Mouse (Mus musculus): ENCODE measurements around the gene Slpi. TPM values are rescaled to one million over a fixed set of nuclear protein-coding genes. Genes with fewer than 3 reads are reported as not detected.

Gene Slpi
- polyA plus RNA-seq, 1 experiment from 2014 or later, result not detected

GRCm38 (mm10) chr2:164389499-164389898, 604 bp upstream of the Slpi start:
- Histone ChIP-seq H3K4me2 (peak overlapping the region; percentile 68), H3K4me1 (peaks cover 22% of the 10 kb centered on the region), H3K4me3 (peak overlapping the region; percentile 50), H3K27ac (no peak overlapping the region), H3K9ac (peak overlapping the region; percentile 60), H3K9me3 (replicated peaks) (0 out of 2 replicates have a peak, but pooled peaks cover 5% of the 10 kb centered on the region), H3K27me3 (peaks cover 41% of the 10 kb centered on the region), H3K36me3 (ENCODE audit: poor library complexity, severe bottlenecking) (no peaks in the 10 kb centered on the region)
- under 1% methylated on average over 27 of the region's 30 CpGs for WGBS
- peak; percentile 78 for ATAC-seq

DNA sequence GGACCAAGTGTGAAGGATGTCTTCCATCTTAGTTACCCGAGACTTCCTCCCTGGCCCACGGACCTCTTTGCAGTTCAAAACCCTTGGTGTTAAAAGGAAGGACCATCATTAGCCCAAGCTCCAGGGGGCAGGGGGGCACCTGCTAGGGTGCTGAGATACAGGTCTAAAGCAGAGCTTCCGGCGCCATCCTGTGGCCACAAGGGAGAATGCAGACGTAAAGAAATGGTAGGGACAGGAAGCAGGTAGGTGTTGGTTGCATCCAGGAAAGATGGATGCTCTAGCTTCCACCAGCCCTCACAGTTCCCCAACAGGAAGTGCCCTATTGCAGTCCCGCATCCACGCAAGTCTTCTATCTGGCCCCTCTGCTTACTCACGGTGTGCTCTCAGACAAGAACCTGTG, 1.9 kb downstream of the Slpi start:
- peaks cover 22% of the 10 kb centered on the region for H3K4me1 ChIP-seq
- ATAC-seq, result no peak
- H3K27ac ChIP-seq, result no peak overlapping the region
- H3K36me3 ChIP-seq (ENCODE audit: poor library complexity, severe bottlenecking), result no peaks in the 10 kb centered on the region
- WGBS, result 18% methylated on average over 8 of the region's 8 CpGs
- H3K9ac ChIP-seq, result no peak overlapping the region
- peaks cover 5% of the 10 kb centered on the region; the same call in 1 of the 2 replicates for H3K9me3 ChIP-seq (replicated peaks)
- H3K4me2 ChIP-seq, result no peak overlapping the region; the same call in 1 of the 2 replicates
- H3K27me3 ChIP-seq, result peaks cover 41% of the 10 kb centered on the region
- no peak overlapping the region for H3K4me3 ChIP-seq

DNA sequence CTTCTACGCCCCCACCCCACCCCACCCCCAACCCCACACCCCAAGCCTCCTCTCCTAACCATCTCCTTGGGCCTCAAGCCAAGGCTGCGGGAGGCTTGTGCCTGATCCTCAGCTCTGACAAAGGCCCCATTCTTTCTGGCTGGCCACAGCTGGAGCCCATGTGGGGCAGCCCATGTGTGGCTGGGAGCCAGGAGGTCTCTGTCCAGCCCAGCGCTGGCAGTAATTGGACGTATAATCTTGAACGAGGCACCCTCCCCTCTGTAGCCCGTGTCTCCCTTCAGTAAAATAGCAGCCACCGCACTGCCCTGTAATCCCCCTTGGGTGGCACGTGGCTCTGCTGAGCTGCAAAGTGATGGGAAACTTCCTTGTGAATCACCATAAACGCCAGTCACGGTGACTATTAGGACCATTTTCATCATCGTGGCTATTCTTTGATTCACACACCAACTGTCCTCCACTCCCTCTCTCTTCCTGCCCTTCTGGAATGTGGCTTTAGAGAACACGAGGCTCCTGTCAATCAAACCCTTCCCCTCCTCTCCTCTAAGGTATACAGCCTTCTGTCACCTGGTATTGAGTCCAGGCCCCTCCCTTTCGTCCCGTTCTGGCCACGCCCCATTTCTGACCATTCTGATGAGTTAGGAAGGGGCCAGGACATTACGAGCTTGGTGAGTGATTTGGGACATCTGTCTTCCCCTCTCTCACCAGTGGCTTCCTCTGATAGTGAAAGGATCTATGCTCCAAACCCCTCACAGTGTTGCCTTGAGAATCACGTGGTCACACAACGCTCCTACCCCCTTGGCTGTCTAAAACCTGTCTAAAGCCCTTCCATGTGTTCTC, 2.8 kb downstream of the Slpi start:
- ATAC-seq, result peak; percentile 71; the same call in 1 of the 2 replicates
- WGBS, result 6% methylated on average over 18 of the region's 18 CpGs
- H3K27ac ChIP-seq, result no peak overlapping the region

GRCm38 (mm10) chr2:164383656-164384399, 5.1 kb downstream of the Slpi start:
- peaks cover 18% of the 10 kb centered on the region for H3K4me1 ChIP-seq
- peaks cover 23% of the 10 kb centered on the region for H3K27me3 ChIP-seq
- no peak overlapping the region for H3K9ac ChIP-seq
- H3K4me3 ChIP-seq, result no peak overlapping the region
- H3K27ac ChIP-seq, result no peak overlapping the region
- H3K9me3 ChIP-seq (replicated peaks), result no peaks in the 10 kb centered on the region; the same call in 1 of the 2 replicates
- WGBS, result 67% methylated on average over 11 of the region's 11 CpGs
- no peaks in the 10 kb centered on the region for H3K36me3 ChIP-seq (ENCODE audit: poor library complexity, severe bottlenecking)
- no peak for ATAC-seq
- H3K4me2 ChIP-seq, result no peak overlapping the region

More for the DNA sequence above, 2.8 kb downstream of the Slpi start:
- Histone ChIP-seq H3K4me1 (peaks cover 22% of the 10 kb centered on the region), H3K9ac (no peak overlapping the region), H3K4me3 (no peak overlapping the region), H3K4me2 (peak overlapping the region; percentile 36), H3K36me3 (ENCODE audit: poor library complexity, severe bottlenecking) (no peaks in the 10 kb centered on the region), H3K9me3 (replicated peaks) (peaks cover 3% of the 10 kb centered on the region; the same call in 1 of the 2 replicates), H3K27me3 (peaks cover 36% of the 10 kb centered on the region)

DNA sequence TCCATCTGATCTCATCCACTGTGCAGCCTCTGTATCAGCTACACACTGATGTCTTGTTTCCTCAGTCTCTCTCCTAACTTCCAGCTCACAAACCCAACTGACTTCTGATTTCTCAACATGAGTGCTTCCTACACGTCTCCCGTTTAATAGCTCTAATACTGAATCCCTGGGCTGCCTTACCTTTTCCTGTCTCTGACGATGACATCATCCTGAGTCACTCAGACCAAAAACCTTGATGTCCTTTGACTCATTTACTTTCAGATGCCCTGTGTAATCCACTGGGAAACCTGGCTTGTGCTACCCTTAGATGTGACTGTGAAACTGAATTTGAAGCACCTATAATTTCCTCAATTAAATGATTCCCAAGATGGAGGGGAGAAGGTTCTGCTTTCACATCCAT, 5.9 kb downstream of the Slpi start:
- Histone ChIP-seq H3K9me3 (replicated peaks) (no peaks in the 10 kb centered on the region; the same call in 1 of the 2 replicates), H3K9ac (no peak overlapping the region), H3K36me3 (ENCODE audit: poor library complexity, severe bottlenecking) (no peaks in the 10 kb centered on the region), H3K4me3 (no peak overlapping the region), H3K27ac (no peak overlapping the region), H3K4me2 (no peak overlapping the region), H3K4me1 (peaks cover 17% of the 10 kb centered on the region), H3K27me3 (peaks cover 15% of the 10 kb centered on the region)
- ATAC-seq, result no peak
- WGBS, result 90% methylated on average over 3 of the region's 3 CpGs

DNA sequence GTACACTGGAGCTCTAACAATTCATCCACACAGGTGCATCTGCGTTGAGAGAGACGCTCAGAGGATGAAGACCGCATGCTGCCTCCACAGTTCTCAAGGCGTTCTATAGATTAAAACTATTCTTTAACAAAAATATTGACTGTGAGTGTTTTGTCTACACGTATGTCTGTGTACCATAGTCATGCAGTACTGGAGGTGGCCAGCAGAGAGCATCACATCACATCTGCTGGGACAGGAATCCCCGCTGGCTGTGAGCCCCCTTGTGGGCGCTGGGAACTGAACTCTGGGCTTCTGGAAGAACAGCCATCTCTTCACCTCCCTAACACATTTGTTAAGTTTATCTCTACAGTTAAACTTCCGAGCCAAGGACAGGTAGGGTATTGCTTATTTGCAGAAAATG, 7.2 kb downstream of the Slpi start:
- H3K4me1 ChIP-seq, result peaks cover 13% of the 10 kb centered on the region
- no peak overlapping the region for H3K27ac ChIP-seq
- H3K9me3 ChIP-seq (replicated peaks), result no peaks in the 10 kb centered on the region; the same call in 1 of the 2 replicates
- 77% methylated on average over 8 of the region's 8 CpGs for WGBS
- H3K27me3 ChIP-seq, result peaks cover 2% of the 10 kb centered on the region
- H3K9ac ChIP-seq, result no peak overlapping the region
- ATAC-seq, result no peak
- no peak overlapping the region for H3K4me3 ChIP-seq
- no peaks in the 10 kb centered on the region for H3K36me3 ChIP-seq (ENCODE audit: poor library complexity, severe bottlenecking)
- no peak overlapping the region for H3K4me2 ChIP-seq

DNA sequence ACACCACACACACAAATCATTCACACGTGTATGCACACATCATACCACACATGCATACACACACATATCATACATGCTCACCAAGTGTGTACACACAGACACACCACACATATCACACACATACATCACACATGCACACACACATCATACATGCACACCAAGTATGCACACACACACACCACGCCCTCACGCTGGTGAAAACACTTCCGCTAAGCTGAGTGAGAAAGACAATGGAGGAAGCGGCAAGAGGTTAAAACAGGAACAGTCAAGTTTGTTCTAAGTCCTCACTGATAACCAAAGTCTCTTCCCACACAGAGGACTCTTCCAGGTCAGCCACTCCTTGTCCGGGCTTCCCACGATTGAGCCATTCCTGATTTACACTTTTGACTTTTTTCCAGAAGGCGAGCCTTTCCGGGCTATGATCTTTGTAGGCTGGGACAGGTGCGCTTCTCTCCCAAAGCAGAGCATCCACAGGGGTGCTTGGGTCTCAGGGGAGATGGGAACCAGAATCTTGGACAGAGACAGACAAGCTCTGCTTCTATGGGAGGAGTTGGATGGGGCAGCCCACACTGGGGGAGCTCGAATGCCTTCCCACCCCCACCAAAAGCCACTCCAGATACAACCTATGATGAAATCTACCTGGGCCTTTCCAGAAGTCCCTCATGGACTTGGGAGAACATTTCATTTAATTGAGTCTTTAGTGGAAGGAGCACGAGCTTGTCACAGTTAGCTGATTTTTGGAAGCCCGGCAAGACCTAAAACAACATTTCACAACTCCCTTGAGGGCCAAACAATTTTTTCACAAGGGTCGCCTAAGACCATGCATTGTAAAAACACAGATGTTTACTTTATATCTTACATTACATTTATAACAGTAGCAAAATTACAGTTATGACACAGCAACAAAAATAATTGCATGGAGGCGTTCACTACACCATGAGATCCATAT, 11.1 kb downstream of the Slpi start:
- ATAC-seq, result no peak
- no peaks in the 10 kb centered on the region for H3K4me1 ChIP-seq
- WGBS, result 90% methylated on average over 15 of the region's 15 CpGs

GRCm38 (mm10) chr2:164373187-164373586, 15.7 kb downstream of the Slpi start:
- Histone ChIP-seq H3K9me3 (replicated peaks) (no peaks in the 10 kb centered on the region; the same call in 1 of the 2 replicates), H3K9ac (no peak overlapping the region), H3K27ac (no peak overlapping the region), H3K36me3 (ENCODE audit: poor library complexity, severe bottlenecking) (no peaks in the 10 kb centered on the region), H3K27me3 (no peaks in the 10 kb centered on the region), H3K4me3 (no peak overlapping the region), H3K4me1 (no peaks in the 10 kb centered on the region), H3K4me2 (no peak overlapping the region)
- no peak for ATAC-seq
- WGBS, result 60% methylated on average over 4 of the region's 4 CpGs

More for the DNA sequence above, 11.1 kb downstream of the Slpi start:
- H3K36me3 ChIP-seq (ENCODE audit: poor library complexity, severe bottlenecking), result no peaks in the 10 kb centered on the region
- no peak overlapping the region for H3K9ac ChIP-seq
- H3K4me2 ChIP-seq, result no peak overlapping the region
- H3K27me3 ChIP-seq, result no peaks in the 10 kb centered on the region
- no peak overlapping the region for H3K4me3 ChIP-seq
- H3K9me3 ChIP-seq (replicated peaks), result no peaks in the 10 kb centered on the region; the same call in 1 of the 2 replicates
- no peak overlapping the region for H3K27ac ChIP-seq

- 42% methylated on average over 3 of the region's 3 CpGs for WGBS
- no peak overlapping the region for H3K4me2 ChIP-seq
- ATAC-seq, result no peak
Measured at GRCm38 (mm10) chr2:164372408-164373053, 16.4 kb downstream of the Slpi start.

DNA sequence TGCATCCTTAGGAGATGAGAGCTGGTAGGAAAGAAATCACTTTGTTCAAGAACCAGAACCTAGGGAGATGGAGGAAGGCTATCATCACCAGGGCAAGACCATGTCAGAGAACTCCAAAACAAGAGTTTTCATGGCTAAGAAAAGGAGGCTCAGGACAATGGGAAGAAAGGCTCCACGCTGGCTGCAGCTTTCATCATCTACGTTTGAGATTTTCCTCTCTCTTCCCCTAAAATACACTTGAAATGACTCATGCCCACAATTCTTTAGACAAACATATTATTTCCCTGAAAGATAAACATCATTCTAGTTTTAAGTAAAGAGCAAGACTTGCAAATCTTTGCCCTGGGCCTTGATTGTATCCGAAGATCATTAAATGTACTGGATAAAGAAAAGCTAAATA, 17.5 kb downstream of the Slpi start:
- H3K4me1 ChIP-seq, result no peaks in the 10 kb centered on the region
- no peak overlapping the region for H3K27ac ChIP-seq
- 79% methylated on average over 3 of the region's 3 CpGs for WGBS
- no peaks in the 10 kb centered on the region for H3K27me3 ChIP-seq
- no peak for ATAC-seq
- H3K4me2 ChIP-seq, result no peak overlapping the region
- H3K36me3 ChIP-seq (ENCODE audit: poor library complexity, severe bottlenecking), result no peaks in the 10 kb centered on the region
- no peaks in the 10 kb centered on the region; the same call in 1 of the 2 replicates for H3K9me3 ChIP-seq (replicated peaks)
- H3K4me3 ChIP-seq, result no peak overlapping the region
- H3K9ac ChIP-seq, result no peak overlapping the region

More at GRCm38 (mm10) chr2:164372408-164373053, 16.4 kb downstream of the Slpi start:
- Histone ChIP-seq H3K27me3 (no peaks in the 10 kb centered on the region), H3K36me3 (ENCODE audit: poor library complexity, severe bottlenecking) (no peaks in the 10 kb centered on the region), H3K9ac (no peak overlapping the region), H3K9me3 (replicated peaks) (no peaks in the 10 kb centered on the region; the same call in 1 of the 2 replicates), H3K27ac (no peak overlapping the region), H3K4me3 (no peak overlapping the region), H3K4me1 (no peaks in the 10 kb centered on the region)

DNA sequence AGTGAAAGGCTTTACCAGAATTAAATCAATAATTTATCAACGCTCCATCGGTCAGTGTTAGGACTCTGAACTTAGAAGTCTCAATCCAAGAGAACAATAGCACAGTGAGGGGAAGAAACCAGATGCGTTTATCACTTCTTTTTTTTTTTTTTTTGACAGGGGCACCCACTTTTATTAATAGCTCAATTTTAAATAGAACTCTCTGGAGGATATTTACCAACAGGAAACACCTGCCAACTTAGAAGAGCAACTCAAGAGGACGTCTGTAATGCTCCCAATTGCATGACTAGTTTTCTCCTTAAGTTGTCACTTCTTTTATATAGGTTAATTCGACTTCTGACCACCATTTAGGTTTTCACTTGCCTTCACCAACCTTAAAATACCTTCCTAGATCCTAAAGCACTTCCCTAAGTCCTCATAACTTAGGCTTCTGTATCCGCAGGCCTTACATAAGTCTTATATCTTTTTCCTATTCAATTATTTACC, 20.2 kb downstream of the Slpi start:
- Histone ChIP-seq H3K9ac (no peak overlapping the region), H3K9me3 (replicated peaks) (no peaks in the 10 kb centered on the region; the same call in 1 of the 2 replicates), H3K4me3 (no peak overlapping the region), H3K36me3 (ENCODE audit: poor library complexity, severe bottlenecking) (no peaks in the 10 kb centered on the region), H3K4me1 (no peaks in the 10 kb centered on the region), H3K27ac (no peak overlapping the region), H3K27me3 (no peaks in the 10 kb centered on the region), H3K4me2 (no peak overlapping the region)
- WGBS, result 87% methylated on average over 6 of the region's 6 CpGs
- ATAC-seq, result no peak

All from forebrain, embryonic 13.5 days (tissue).